In the genomic region with DNA sequence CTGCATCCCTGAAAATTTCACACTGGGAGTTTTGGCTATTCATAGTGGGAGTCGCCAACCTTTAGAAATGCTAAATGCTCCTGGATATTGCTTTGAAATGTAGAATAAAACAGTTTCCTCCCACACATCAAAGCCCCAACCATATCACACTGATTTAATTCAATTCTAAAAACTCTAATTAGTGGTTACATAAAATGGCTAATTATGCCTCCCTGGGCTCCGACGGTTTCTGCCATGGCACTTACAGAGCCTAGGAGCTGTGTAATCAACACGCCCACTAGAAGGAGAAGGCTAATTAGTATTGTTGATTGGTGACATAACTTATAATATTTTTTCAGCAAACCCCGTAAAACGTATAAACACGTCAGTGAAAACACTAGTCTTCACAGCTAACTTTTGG, we compare ENCODE assay signal across 8 mouse cellular contexts. TPM values are rescaled to one million over a fixed set of nuclear protein-coding genes. Genes with fewer than 3 reads are reported as not detected.
A peak's percentile ranks its signal among the peaks of the same experiment; 100 is the strongest.
DNase-seq lines count a peak whose midpoint lies in the region; ATAC-seq and TF ChIP-seq lines count a peak whose summit lies in the region.

No protein-coding gene starts in this region.

- no peaks in the 10 kb centered on the region for H3K36me3 ChIP-seq in heart, embryonic 14.5 days (ENCODE audit: control insufficient read depth, insufficient read depth, low read length)
- no peaks in the 10 kb centered on the region for H3K36me3 ChIP-seq in hindbrain, embryonic 13.5 days
- no peaks in the 10 kb centered on the region for H3K36me3 ChIP-seq in midbrain, embryonic 12.5 days

- ATAC-seq in heart, embryonic 14.5 days (ENCODE audit: insufficient number of reproducible peaks, insufficient read depth, low FRiP score, low read depth): no peak
- ATAC-seq in hindbrain, embryonic 13.5 days (ENCODE audit: low FRiP score): no peak
- no peak for ATAC-seq in midbrain, embryonic 12.5 days (ENCODE audit: low FRiP score, low read depth)
- no peak for ATAC-seq in erythroid progenitor cell, adult 5-6 weeks (replicated peaks; ENCODE audit: low FRiP score, poor library complexity, severe bottlenecking)
- no peak for ATAC-seq in inflammation-experienced regulatory T-cells, adult 6 months

- peak overlapping the region; percentile 81 for H3K4me2 ChIP-seq in heart, embryonic 14.5 days (ENCODE audit: low read length)
- H3K4me2 ChIP-seq in hindbrain, embryonic 13.5 days: peak overlapping the region; percentile 94
- peak overlapping the region; percentile 97 for H3K4me2 ChIP-seq in midbrain, embryonic 12.5 days (replicated peaks)

- peak overlapping the region; percentile 91 to 96 for H3K4me3 ChIP-seq in heart, embryonic 14.5 days (ENCODE audit: control insufficient read depth in 1 of 2, insufficient read depth in 1 of 2, low read depth in 1 of 2, low read length in 2 of 2)
- H3K4me3 ChIP-seq in hindbrain, embryonic 13.5 days: peak overlapping the region; percentile 54
- H3K4me3 ChIP-seq in midbrain, embryonic 12.5 days: peak overlapping the region; percentile 65

- no peak overlapping the region for H3K27ac ChIP-seq in heart, embryonic 14.5 days (replicated peaks in 1 of 2; ENCODE audit: control insufficient read depth in 1 of 2, insufficient read depth in 1 of 2, low read depth in 2 of 2, low read length in 2 of 2)
- H3K27ac ChIP-seq in hindbrain, embryonic 13.5 days: no peak overlapping the region
- H3K27ac ChIP-seq in midbrain, embryonic 12.5 days (replicated peaks): no peak overlapping the region

- no peak for DNase-seq in heart, adult 8-10 months (ENCODE audit: low spot score)
- DNase-seq in brain, embryonic 14.5 days (ENCODE audit: low read depth): peak; percentile 74
- no peak for DNase-seq in right cerebral cortex, postnatal 25 days

- TF ChIP-seq CTCF in brain, embryonic 14.5 days (IDR thresholded peaks at IDR 0.05; ENCODE audit: borderline replicate concordance, extremely low read depth, insufficient read depth, insufficient read length): no peak

- 13% methylated on average over 7 of the region's 7 CpGs for WGBS in heart, embryonic 14.5 days
- 3% methylated on average over 7 of the region's 7 CpGs for WGBS in hindbrain, embryonic 13.5 days
- 11% methylated on average over 7 of the region's 7 CpGs for WGBS in midbrain, embryonic 12.5 days

- peak overlapping the region; percentile 93 for H3K9ac ChIP-seq in heart, embryonic 14.5 days (ENCODE audit: low read length)
- peak overlapping the region; percentile 76 for H3K9ac ChIP-seq in hindbrain, embryonic 13.5 days
- no peak overlapping the region for H3K9ac ChIP-seq in midbrain, embryonic 12.5 days (replicated peaks)

- H3K9me3 ChIP-seq in heart, embryonic 14.5 days (ENCODE audit: control insufficient read depth, low read length): peaks cover 3% of the 10 kb centered on the region; the same call in 1 of the 2 replicates
- no peaks in the 10 kb centered on the region for H3K9me3 ChIP-seq in hindbrain, embryonic 13.5 days
- no peaks in the 10 kb centered on the region for H3K9me3 ChIP-seq in midbrain, embryonic 12.5 days

- no peaks in the 10 kb centered on the region for H3K27me3 ChIP-seq in heart, embryonic 14.5 days (ENCODE audit: control insufficient read depth, insufficient read depth, low read length)
- H3K27me3 ChIP-seq in hindbrain, embryonic 13.5 days: peaks cover 80% of the 10 kb centered on the region
- peaks cover 89% of the 10 kb centered on the region for H3K27me3 ChIP-seq in midbrain, embryonic 12.5 days

- TF ChIP-seq POLR2A in brain, embryonic 14.5 days (IDR thresholded peaks at IDR 0.05; ENCODE audit: borderline replicate concordance, extremely low read depth, insufficient read depth, insufficient read length, poor library complexity, severe bottlenecking): no peak

- peaks cover 27 to 53% of the 10 kb centered on the region in 2 experiments for H3K4me1 ChIP-seq in heart, embryonic 14.5 days (ENCODE audit: control insufficient read depth in 2 of 2, insufficient read depth in 2 of 2, low read length in 2 of 2)
- peaks cover 52% of the 10 kb centered on the region for H3K4me1 ChIP-seq in hindbrain, embryonic 13.5 days (replicated peaks)
- peaks cover 30% of the 10 kb centered on the region for H3K4me1 ChIP-seq in midbrain, embryonic 12.5 days

RNA-seq across cellular contexts. Expression of a gene that starts 1.4 kb away (rescaled TPM):
- polyA plus RNA-seq in heart, embryonic 14.5 days (2014; fragmentation: Nextera tagmentation; extraction: Ambion mirVana): 26.7 and 27.0 TPM in 2 replicates
- total RNA-seq in heart, adult 8-10 months (2022): 10 to 100 TPM; 10.3 to 14.0 (median 11.1) TPM
- 10.0 and 15.0 TPM in 2 replicates for polyA plus RNA-seq in brain, embryonic 14.5 days (2012; rRNA removed)
- polyA plus RNA-seq in hindbrain, embryonic 13.5 days (2015; fragmentation: Nextera tagmentation; extraction: Ambion mirVana): 7.0 and 7.2 TPM in 2 replicates
- 8.9 and 9.0 TPM in 2 replicates for polyA plus RNA-seq in midbrain, embryonic 12.5 days (2016; fragmentation: Nextera tagmentation; extraction: Ambion mirVana)
- total RNA-seq in erythroid progenitor cell, adult 5-6 weeks (2015; ENCODE audit: low replicate concordance): 31.0 and 61.6 TPM in 2 replicates
- 52.2 and 109 TPM in 2 replicates for total RNA-seq in erythroid progenitor cell, adult 5-6 weeks (2017; ENCODE audit: low replicate concordance)
- under 1 TPM; 0.16 to 0.31 (median 0.17) TPM for polyA plus RNA-seq in inflammation-experienced regulatory T-cells, adult 6 months (2017; shearing (Covaris generic))
